Mouse (Mus musculus): Measurements from ENCODE around the gene Syngr1.
"Not testable (repeated sequence)": the region's sequence is repeated elsewhere in the genome, so short reads cannot be mapped to it uniquely, and the experiment has no call there.

The Syngr1 gene

GRCm38 (mm10) chr15:80115866-80116794, 25.0 kb downstream of the Syngr1 start:
- no peak for DNase-seq (ENCODE audit: low spot score)

- DNase-seq (ENCODE audit: low spot score) = no peak
These were observed 26.0 kb downstream of the Syngr1 start for GRCm38 (mm10) chr15:80117154-80117553.

DNA sequence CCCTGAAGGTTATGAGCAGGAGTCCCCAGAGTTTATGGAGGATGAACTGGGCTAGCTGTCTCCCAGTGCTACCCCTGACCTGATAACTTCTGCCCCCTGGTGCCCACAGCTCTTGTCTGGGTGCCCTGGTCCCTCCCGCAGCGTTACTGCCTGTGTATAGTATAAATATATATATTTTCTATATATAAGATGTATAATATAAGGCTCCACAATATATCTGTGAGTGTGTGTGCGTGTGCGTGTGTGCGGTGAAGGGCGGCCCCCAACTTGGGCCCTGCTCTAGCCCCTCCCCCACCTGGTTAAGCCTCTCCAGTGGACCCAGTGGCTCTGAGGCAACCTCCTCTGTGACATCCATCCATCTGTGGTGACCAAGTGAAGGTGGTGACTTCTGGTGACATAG, 27.9 kb downstream of the Syngr1 start:
- no peak for DNase-seq (ENCODE audit: low spot score)

DNA sequence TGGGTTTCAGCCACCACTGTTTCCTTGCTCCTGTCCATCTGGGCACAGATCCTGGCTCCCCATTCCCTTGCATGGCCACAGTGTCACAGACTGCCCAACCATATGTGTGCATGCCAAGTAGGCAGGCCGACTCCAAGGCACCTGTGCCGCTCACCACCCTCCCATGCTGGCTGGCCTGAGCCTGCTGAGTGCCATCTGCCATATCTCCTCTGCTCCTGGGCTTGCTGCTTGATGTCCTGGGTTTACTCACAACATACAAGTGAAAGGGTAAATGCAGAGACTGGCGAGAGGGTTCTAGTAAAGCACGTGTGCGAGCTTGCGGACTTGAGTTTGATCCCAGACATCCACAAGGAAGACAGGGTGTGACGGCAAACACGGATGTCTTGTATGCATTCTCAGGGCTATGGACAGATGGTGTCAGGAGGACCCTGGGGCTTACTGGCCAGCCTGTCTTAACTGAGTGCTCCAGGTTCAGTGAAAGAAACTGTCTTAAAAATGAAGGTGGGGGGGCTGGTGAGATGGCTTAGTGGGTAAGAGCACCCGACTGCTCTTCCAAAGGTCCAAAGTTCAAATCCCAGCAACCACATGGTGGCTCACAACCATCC, 30.7 kb downstream of the Syngr1 start:
- no peak for DNase-seq (ENCODE audit: low spot score)

DNA sequence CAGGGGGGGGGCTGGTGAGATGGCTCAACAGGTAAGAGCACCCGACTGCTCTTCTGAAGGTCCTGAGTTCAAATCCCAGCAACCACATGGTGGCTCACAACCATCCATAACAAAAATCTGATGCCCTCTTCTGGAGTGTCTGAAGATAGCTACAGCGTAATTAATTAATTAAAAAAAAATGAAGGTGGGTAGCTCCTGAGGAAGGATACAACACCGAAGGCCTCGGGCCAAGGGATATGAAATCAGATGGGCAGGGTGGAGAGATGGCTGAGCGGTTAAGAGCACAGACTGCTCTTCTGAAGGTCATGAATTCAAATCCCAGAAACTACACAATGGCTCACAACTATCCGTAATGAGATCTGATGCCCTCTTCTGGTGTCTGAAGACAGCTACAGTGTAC, 31.3 kb downstream of the Syngr1 start:
- not testable (repeated sequence) for DNase-seq (ENCODE audit: low spot score)

DNA sequence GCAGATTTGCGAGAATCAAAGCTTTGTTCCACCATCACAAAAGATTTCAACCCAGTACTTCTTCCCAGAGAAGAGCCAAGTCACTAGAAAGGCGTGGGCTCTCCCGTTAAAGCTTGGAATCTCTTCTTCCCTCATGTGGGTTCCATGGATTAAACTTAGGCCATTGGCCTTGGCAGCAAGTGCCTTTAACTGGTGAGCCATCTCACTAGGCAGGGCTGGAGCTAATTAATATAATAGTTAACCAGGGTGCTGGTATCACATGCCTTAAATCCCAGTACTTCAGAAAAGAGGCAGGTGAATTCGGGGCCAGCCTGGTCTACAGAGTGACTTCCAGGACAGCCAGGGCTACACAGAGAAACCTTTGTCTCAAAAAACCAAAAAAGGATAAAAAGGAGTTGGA, 33.5 kb downstream of the Syngr1 start:
- DNase-seq (ENCODE audit: low spot score) = no peak

DNA sequence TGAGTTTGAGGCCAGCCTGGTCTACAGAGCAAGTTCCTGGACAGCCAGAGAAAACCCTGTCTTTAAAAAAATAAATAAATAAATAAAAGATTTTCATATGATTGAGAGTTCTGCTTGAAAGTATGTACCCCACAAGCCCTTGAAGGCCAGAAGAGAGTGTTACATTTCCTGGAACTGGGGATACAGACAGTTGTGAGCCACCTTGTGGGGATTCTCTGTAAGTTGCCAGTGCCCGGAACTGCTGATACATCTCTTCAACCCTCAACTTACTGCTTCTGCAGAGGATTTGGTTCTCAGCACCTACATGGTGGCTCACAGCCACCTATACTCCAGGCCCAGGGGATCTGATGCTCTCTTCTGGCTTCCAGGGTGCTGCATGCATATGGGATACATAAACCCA, 36.1 kb downstream of the Syngr1 start:
- DNase-seq (ENCODE audit: low spot score) = no peak

GRCm38 (mm10) chr15:80129982-80130381, 38.8 kb downstream of the Syngr1 start:
- DNase-seq (ENCODE audit: low spot score) = no peak

GRCm38 (mm10) chr15:80130689-80131088, 39.6 kb downstream of the Syngr1 start:
- DNase-seq (ENCODE audit: low spot score) = no peak

DNA sequence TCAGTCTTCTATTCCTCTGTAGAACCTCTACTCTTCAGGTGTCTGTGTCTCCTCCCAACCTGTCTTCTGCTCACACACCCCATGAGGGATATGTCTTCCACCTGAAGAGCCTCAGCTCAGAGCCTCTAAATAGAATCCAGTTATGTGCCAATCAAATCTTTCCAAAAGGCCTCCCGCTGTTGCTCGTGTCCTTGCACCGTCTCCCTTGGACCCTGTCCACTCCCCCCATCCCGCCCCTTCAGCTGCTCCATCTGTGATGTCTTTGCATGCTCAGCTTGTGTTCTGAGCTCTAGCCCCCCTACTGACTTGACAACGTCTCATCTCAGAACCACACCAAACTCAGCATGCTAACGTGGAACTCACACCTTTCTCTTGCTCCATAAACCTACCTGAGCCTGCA, 40.3 kb downstream of the Syngr1 start:
- DNase-seq (ENCODE audit: low spot score) = no peak

GRCm38 (mm10) chr15:80132452-80132851, 41.3 kb downstream of the Syngr1 start:
- DNase-seq (ENCODE audit: low spot score) = no peak

GRCm38 (mm10) chr15:80132993-80133586, 42.0 kb downstream of the Syngr1 start, which contains the start of gene Tab1:
Gene Tab1, plus strand, starts transcription at chr15:80133127.
- peak; percentile 91 for DNase-seq (ENCODE audit: low spot score)

GRCm38 (mm10) chr15:80133682-80134449, 42.7 kb downstream of the Syngr1 start:
- DNase-seq (ENCODE audit: low spot score) = peak; percentile 50

GRCm38 (mm10) chr15:80134450-80134847, 43.3 kb downstream of the Syngr1 start:
- DNase-seq (ENCODE audit: low spot score) = no peak

- no peak for DNase-seq (ENCODE audit: low spot score)
These were observed 44.4 kb downstream of the Syngr1 start for GRCm38 (mm10) chr15:80135499-80135898.

DNA sequence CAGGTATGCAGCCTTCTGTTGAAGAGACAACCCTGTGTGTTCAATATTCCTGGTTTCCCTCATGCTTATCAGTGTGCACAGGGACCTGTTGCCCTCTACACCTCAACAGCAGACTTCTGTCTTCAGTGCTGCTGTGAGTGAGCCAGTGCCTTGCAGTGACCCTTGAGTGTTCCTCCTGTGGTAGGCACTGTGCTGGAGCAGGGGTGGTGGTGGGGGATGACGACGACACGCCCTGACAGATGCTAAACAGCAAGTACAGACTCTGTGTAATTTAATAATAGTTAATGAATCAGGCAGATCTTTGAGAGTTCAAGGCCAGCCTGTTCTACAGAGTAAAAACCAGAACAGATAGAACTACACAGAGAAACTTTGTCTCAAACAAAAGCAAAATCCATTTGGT, 45.5 kb downstream of the Syngr1 start:
- DNase-seq (ENCODE audit: low spot score) = no peak

DNA sequence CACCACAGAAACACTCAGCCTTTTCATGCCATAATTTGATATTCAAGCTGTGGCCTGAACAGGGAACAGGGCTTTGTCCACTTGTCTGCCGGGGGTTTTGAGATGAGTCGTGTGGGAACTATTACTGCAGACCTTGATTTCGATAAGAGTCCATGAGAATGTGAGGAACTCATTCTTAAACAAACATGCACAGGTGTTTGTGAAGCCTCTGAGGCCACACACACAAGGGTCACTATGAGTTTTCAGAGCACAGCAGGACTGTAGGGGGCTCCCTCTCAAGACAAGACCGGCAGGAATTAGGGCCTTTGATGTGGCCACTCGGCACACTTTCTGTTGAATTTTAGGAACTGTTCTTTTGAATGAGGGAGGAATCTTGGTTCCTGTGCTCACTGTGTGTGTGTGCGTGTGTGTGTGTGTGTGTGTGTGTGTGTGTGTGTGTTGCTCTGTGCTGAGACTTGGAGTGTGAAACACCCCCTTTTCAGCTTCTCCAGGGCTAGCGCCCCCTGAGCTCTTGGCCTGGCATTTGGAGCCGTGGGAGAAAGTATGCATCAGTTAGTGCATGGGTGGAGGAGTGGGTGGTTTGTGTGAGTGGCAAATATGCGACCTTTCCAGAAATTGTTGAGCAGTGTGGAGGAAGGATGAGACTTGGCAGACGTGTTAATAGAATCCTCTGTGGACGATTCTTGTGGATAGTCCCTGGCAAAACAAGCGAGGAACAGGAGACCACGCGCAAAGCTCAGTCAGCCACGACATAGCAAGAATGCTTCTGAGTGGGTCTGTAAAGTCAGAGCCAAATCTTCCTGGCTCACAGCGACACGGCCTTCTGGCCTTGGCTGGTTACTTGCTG, 47.0 kb downstream of the Syngr1 start:
- DNase-seq (ENCODE audit: low spot score) = peak; percentile 56

DNA sequence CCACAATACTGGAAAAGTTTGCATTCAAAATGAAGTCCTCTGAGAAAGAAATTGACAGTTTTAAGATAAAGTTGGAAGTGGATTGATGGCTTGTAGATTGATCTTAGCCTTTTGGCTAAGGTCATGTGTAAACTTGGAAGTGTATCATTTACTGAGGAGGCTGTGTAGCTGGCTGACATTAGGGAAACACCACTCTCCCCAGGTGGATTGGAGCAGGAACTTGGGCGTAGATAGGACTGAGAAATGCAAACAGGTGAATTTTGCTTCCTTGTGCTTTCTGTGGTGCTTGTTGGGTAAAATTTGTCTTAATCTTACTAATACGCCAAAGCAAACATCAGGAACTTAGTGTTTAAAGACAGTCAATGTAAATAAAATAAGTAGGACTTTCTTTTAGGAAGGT, 49.2 kb downstream of the Syngr1 start:
- DNase-seq (ENCODE audit: low spot score) = no peak

- no peak for DNase-seq (ENCODE audit: low spot score)
These were observed 49.7 kb downstream of the Syngr1 start for GRCm38 (mm10) chr15:80140878-80141277.

- DNase-seq (ENCODE audit: low spot score) = no peak
These were observed 51.0 kb downstream of the Syngr1 start for GRCm38 (mm10) chr15:80142130-80142529.

GRCm38 (mm10) chr15:80143760-80144159, 52.6 kb downstream of the Syngr1 start:
- DNase-seq (ENCODE audit: low spot score) = no peak
